Mouse (Mus musculus) intestine, embryonic 16.5 days (tissue): ENCODE results near the gene Adprm. TPM values are rescaled to one million over a fixed set of nuclear protein-coding genes. Genes with fewer than 3 reads are reported as not detected.
"Not testable (repeated sequence)": the region's sequence is repeated elsewhere in the genome, so short reads cannot be mapped to it uniquely, and the experiment has no call there.

Experiments
- ATAC-seq: fragments of 200-750 bp; cut with Nextera tagmentation; 2 replicates; pipeline ENCODE4 v1.8.0; 2017; ENCODE audit warnings: moderate TSS enrichment, moderate library complexity
- H3K27ac ChIP-seq: fragments of 300-500 bp; sonication (generic); 2 replicates; pipeline ENCODE4 v1.5.1; 2014; ENCODE audit warnings: mild to moderate bottlenecking, low read length
- H3K27me3 ChIP-seq: fragments of 300-500 bp; sonication (generic); replicated peaks from 2 replicates; pipeline ENCODE4 v1.6.1; 2014; ENCODE audit warnings: low read length, control low read depth, mixed read lengths; ENCODE audit not compliant: control insufficient read depth, insufficient read depth
- H3K36me3 ChIP-seq: fragments of 300-500 bp; sonication (generic); 2 replicates; pipeline ENCODE4 v1.6.1; 2014; ENCODE audit warnings: low read length, control low read depth; ENCODE audit not compliant: control insufficient read depth, insufficient read depth
- H3K4me1 ChIP-seq: fragments of 300-500 bp; sonication (generic); 2 replicates; pipeline ENCODE4 v1.6.1; 2014; ENCODE audit warnings: low read length, control low read depth, mixed read lengths; ENCODE audit not compliant: control insufficient read depth, insufficient read depth
- H3K4me2 ChIP-seq: fragments of 300-500 bp; sonication (generic); 2 replicates; pipeline ENCODE4 v1.6.1; 2014; ENCODE audit warnings: low read depth, low read length, control low read depth
- H3K4me3 ChIP-seq: fragments of 300-500 bp; sonication (generic); 2 replicates; pipeline ENCODE4 v1.5.1; 2014; ENCODE audit warnings: mild to moderate bottlenecking, low read length
- H3K9ac ChIP-seq: fragments of 300-500 bp; sonication (generic); 2 replicates; pipeline ENCODE4 v1.6.1; 2014; ENCODE audit warnings: low read depth, low read length
- H3K9me3 ChIP-seq: fragments of 300-500 bp; sonication (generic); 2 replicates; pipeline ENCODE4 v1.6.1; 2016; ENCODE audit warnings: low read length, control low read depth; ENCODE audit not compliant: control insufficient read depth
- WGBS: fragments of 180-500 bp; shearing (Covaris S2); extraction: QIAGEN DNeasy Blood & Tissue Kit; methylation state at CpG from one replicate; pipeline ENCODE4 v1.1.7; 2014; 5-methylcytosine and 5-hydroxymethylcytosine counted together
- polyA plus RNA-seq: library from polyadenylated mRNA; unstranded; fragments of >200 nt; fragmentation: Nextera tagmentation; extraction: Ambion mirVana; gene quantifications from 2 replicates; pipeline ENCODE4 v1.2.1, GENCODE M21; 2015

The Adprm gene
- polyA plus RNA-seq: 20.8 and 22.1 TPM in 2 replicates

- peak within 1 kb of the TSS; percentile 85 for H3K9ac ChIP-seq
- H3K4me1 ChIP-seq: peaks cover 7% of the 10 kb centered on the region
- peak within 1 kb of the TSS; percentile 69 for H3K4me3 ChIP-seq
- H3K36me3 ChIP-seq: 0 out of 2 replicates have a peak, but pooled peaks cover 6% of the 10 kb centered on the region
- no peaks in the 10 kb centered on the region for H3K9me3 ChIP-seq
- peak within 1 kb of the TSS; percentile 82 for H3K27ac ChIP-seq
- no peaks in the 10 kb centered on the region for H3K27me3 ChIP-seq
- WGBS: under 1% methylated on average over 50 of the region's 50 CpGs
- ATAC-seq: peak; percentile 98
- peak within 1 kb of the TSS; percentile 76 for H3K4me2 ChIP-seq
Observed at GRCm38 (mm10) chr11:67052321-67052952, at the start of gene Adprm, which contains the start of gene Sco1. Gene Adprm (minus strand): TSS chr11:67052594. Gene Sco1 (plus strand): TSS chr11:67052670.

- no peak for ATAC-seq
- Histone ChIP-seq H3K4me2 (no peak overlapping the region), H3K4me1 (no peaks in the 10 kb centered on the region), H3K36me3 (no peaks in the 10 kb centered on the region), H3K27ac (no peak overlapping the region), H3K9ac (no peak overlapping the region), H3K27me3 (no peaks in the 10 kb centered on the region), H3K4me3 (no peak overlapping the region), H3K9me3 (no peaks in the 10 kb centered on the region)
- WGBS: 33% methylated on average over 6 of the region's 8 CpGs
Observed at GRCm38 (mm10) chr11:67101713-67102112, 49.3 kb upstream of the Adprm start.

GRCm38 (mm10) chr11:67100169-67100568, 47.8 kb upstream of the Adprm start:
- 31% methylated on average over 6 of the region's 6 CpGs for WGBS
- Histone ChIP-seq H3K9ac (no peak overlapping the region), H3K36me3 (no peaks in the 10 kb centered on the region), H3K27me3 (no peaks in the 10 kb centered on the region), H3K9me3 (no peaks in the 10 kb centered on the region), H3K27ac (no peak overlapping the region), H3K4me2 (no peak overlapping the region), H3K4me3 (no peak overlapping the region), H3K4me1 (no peaks in the 10 kb centered on the region)
- ATAC-seq: no peak

GRCm38 (mm10) chr11:67099241-67099640, 46.8 kb upstream of the Adprm start:
- H3K36me3 ChIP-seq: no peaks in the 10 kb centered on the region
- H3K27me3 ChIP-seq: no peaks in the 10 kb centered on the region
- WGBS: 93% methylated on average over 16 of the region's 16 CpGs
- H3K4me2 ChIP-seq: no peak overlapping the region
- ATAC-seq: no peak
- no peaks in the 10 kb centered on the region for H3K4me1 ChIP-seq
- H3K27ac ChIP-seq: no peak overlapping the region
- no peak overlapping the region for H3K4me3 ChIP-seq
- no peaks in the 10 kb centered on the region for H3K9me3 ChIP-seq
- no peak overlapping the region for H3K9ac ChIP-seq

- H3K9ac ChIP-seq: no peak overlapping the region
- no peaks in the 10 kb centered on the region for H3K9me3 ChIP-seq
- WGBS: 76% methylated on average over 11 of the region's 11 CpGs
- no peaks in the 10 kb centered on the region; the same call in 1 of the 2 replicates for H3K27me3 ChIP-seq
- no peaks in the 10 kb centered on the region for H3K4me1 ChIP-seq
- ATAC-seq: no peak
- no peak overlapping the region for H3K4me2 ChIP-seq
- H3K36me3 ChIP-seq: no peaks in the 10 kb centered on the region
- H3K4me3 ChIP-seq: no peak overlapping the region
- H3K27ac ChIP-seq: no peak overlapping the region
Observed at GRCm38 (mm10) chr11:67098427-67098826, 46.0 kb upstream of the Adprm start.

GRCm38 (mm10) chr11:67097709-67098108, 45.3 kb upstream of the Adprm start:
- Histone ChIP-seq H3K36me3 (no peaks in the 10 kb centered on the region), H3K4me1 (no peaks in the 10 kb centered on the region), H3K27me3 (no peaks in the 10 kb centered on the region; the same call in 1 of the 2 replicates), H3K27ac (no peak overlapping the region), H3K4me3 (no peak overlapping the region), H3K9ac (no peak overlapping the region), H3K4me2 (no peak overlapping the region), H3K9me3 (no peaks in the 10 kb centered on the region)
- 91% methylated on average over 10 of the region's 10 CpGs for WGBS
- ATAC-seq: no peak

- H3K4me1 ChIP-seq: no peaks in the 10 kb centered on the region
- H3K4me2 ChIP-seq: no peak overlapping the region
- ATAC-seq: no peak
- no peaks in the 10 kb centered on the region for H3K36me3 ChIP-seq
- H3K4me3 ChIP-seq: no peak overlapping the region
- no peak overlapping the region for H3K9ac ChIP-seq
- 66% methylated on average over 29 of the region's 29 CpGs for WGBS
- H3K9me3 ChIP-seq: no peaks in the 10 kb centered on the region
- no peak overlapping the region for H3K27ac ChIP-seq
- no peaks in the 10 kb centered on the region; the same call in 1 of the 2 replicates for H3K27me3 ChIP-seq
Observed at GRCm38 (mm10) chr11:67094470-67094869, 42.1 kb upstream of the Adprm start.

- no peak overlapping the region for H3K9ac ChIP-seq
- no peaks in the 10 kb centered on the region for H3K4me1 ChIP-seq
- WGBS: 94% methylated on average over 5 of the region's 5 CpGs
- H3K4me3 ChIP-seq: no peak overlapping the region
- no peak overlapping the region for H3K4me2 ChIP-seq
- H3K27ac ChIP-seq: no peak overlapping the region
- no peaks in the 10 kb centered on the region; the same call in 1 of the 2 replicates for H3K27me3 ChIP-seq
- no peak for ATAC-seq
- H3K9me3 ChIP-seq: no peaks in the 10 kb centered on the region
- H3K36me3 ChIP-seq: no peaks in the 10 kb centered on the region
Observed at GRCm38 (mm10) chr11:67093652-67094051, 41.3 kb upstream of the Adprm start.

- H3K4me3 ChIP-seq: no peak overlapping the region
- no peaks in the 10 kb centered on the region for H3K9me3 ChIP-seq
- no peak overlapping the region for H3K27ac ChIP-seq
- H3K27me3 ChIP-seq: no peaks in the 10 kb centered on the region; the same call in 1 of the 2 replicates
- no peak overlapping the region for H3K9ac ChIP-seq
- no peak for ATAC-seq
- WGBS: 72% methylated on average over 9 of the region's 9 CpGs
- H3K4me1 ChIP-seq: no peaks in the 10 kb centered on the region
- no peaks in the 10 kb centered on the region for H3K36me3 ChIP-seq
- H3K4me2 ChIP-seq: no peak overlapping the region
Observed at GRCm38 (mm10) chr11:67093201-67093600, 40.8 kb upstream of the Adprm start.

GRCm38 (mm10) chr11:67092354-67092753, 40.0 kb upstream of the Adprm start:
- not testable (repeated sequence) for H3K9ac ChIP-seq, H3K4me3 ChIP-seq, H3K4me2 ChIP-seq, ATAC-seq, H3K27ac ChIP-seq, H3K27me3 ChIP-seq, H3K9me3 ChIP-seq, H3K4me1 ChIP-seq, H3K36me3 ChIP-seq
- WGBS: 88% methylated on average over 12 of the region's 12 CpGs
